Mouse (Mus musculus): ENCODE data around the gene Plin5.

The Plin5 gene

GRCm38 (mm10) chr17:56133457-56134363 lies 16.3 kb upstream of the Plin5 start:
- in situ Hi-C loops (cut with MseI, MboI): no loop called here

DNA sequence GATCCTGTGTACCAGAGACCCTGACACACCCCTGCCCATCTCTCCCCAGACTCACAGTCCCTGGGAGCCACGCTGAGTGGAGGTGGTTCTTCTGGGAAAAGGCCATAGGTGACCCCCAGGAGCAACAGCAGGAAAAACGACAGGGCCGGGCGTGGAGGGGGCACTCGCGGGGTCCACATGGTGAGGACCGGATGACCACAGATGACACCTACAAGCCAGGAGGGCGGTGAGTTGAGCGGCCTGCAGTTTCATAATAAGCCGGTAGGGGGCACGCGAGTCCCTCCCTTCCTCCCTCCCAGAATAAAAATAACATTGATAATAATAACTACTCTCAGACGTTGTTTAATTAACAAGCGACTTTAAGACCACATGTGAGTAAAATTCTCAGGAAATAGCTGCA lies 15.3 kb upstream of the Plin5 start:
- in situ Hi-C loops (cut with MseI, MboI): no loop called here

DNA sequence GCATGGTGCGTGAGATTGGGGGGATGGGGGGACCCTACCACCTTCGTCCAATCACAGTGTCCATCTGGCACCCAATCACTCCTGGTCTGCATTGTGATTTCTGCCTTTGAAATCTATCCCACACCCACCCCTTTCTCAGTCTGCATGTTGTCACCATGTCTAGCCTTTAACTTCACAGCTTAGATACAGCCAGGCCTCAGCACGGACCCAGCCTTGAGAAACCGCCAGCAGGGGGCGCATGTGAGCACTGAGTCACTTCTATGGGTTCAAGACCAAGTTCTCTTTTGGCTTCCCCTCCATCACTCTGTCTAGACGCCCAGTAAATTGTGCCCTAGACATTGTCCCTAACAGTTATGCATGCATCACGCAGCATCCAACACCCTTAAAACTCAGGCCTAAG lies 14.4 kb upstream of the Plin5 start:
- in situ Hi-C loops (cut with MseI, MboI): no loop called here

- in situ Hi-C loops (cut with MseI, MboI): no loop called here
Measured at GRCm38 (mm10) chr17:56131136-56131535, 13.7 kb upstream of the Plin5 start.

DNA sequence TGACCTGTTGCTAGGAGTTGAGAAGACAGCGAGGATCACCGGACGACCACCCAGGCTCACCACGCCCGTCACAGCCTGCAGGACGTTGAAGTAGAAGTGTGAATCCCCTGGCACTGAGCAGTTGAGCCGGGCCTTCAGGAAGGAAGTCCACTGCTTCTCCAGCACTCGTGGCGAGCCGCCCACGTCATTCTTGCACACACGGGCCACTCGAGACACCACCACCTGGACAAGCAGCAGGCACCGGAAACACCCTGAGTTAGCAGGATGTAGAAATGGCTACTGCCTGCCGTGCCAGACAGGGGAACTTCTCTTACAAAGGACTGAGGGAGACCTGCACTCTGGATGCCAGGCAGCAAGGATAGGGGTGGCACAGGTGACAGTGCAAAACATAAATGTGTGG lies 10.8 kb upstream of the Plin5 start:
- in situ Hi-C loops (cut with MseI, MboI): no loop called here

- in situ Hi-C loops (cut with MseI, MboI): no loop called here
Measured at GRCm38 (mm10) chr17:56126175-56126574, 8.8 kb upstream of the Plin5 start.

GRCm38 (mm10) chr17:56125276-56125630 lies 7.9 kb upstream of the Plin5 start:
- in situ Hi-C loops (cut with MseI, MboI): no loop called here

DNA sequence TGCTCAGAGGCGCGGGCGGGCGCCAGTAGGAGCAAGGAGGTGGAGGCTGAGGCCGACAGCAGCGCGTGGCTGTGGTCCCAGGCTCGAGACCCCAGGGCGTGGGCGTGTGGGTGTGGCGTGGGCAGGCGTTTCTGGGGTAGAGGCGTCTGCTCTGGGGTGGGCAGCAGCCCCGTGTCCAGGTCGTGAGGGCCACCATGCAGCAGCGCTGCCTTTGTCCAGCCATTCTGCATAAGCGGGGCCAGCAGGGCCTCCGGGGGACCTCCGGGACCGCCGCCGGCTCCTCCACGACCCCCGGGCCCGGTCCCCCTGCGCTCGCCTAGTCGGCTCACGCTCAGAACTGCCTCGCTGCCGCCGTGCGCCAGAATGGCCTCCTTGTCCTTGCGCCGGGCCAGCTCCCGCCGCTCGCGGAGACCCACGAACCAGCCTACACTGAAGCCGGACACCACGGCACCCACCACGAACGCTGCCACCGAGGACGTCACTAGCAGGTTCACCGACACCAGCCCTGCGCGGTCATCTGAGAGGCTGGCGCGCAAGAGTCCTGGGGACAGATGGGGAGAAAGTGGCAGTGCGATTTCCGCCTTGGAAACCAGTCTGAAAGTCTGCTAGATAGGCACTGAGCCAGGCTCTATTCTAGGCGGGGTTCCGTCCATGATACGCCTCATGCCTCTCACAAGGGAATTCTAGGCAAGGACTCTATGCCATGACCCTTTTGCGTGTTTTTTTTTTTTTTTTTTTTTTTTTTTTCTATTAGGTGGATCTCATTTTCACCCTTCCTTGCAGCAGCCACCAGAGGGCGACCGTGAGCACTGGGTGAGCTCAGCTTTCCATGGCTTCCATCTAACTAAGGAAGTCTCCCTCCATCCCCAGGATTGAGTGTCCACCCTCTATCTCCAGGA lies 7.2 kb upstream of the Plin5 start:
- in situ Hi-C loops (cut with MseI, MboI): no loop called here

GRCm38 (mm10) chr17:56123681-56124340 lies 6.4 kb upstream of the Plin5 start:
- in situ Hi-C loops (cut with MseI, MboI): no loop called here

DNA sequence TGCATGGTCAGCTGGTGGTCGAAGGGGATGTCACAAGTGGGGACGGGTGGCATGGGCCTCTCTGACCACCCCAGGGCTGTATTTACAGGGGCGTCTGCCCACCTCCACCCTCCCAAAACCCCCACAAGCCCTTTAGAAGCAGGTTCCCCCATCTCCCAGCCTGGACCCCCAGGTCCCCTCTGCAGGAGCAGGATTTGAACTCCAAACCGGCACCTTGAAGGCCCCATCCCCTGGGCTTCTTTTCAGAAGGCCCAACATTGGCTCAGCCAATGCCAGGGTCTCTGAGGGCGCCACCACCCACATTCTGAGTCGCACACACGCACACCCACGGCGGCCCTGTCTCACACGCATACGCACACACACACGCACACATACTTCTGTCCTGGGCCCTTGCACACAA lies 5.8 kb upstream of the Plin5 start:
- in situ Hi-C loops (cut with MseI, MboI): no loop called here

DNA sequence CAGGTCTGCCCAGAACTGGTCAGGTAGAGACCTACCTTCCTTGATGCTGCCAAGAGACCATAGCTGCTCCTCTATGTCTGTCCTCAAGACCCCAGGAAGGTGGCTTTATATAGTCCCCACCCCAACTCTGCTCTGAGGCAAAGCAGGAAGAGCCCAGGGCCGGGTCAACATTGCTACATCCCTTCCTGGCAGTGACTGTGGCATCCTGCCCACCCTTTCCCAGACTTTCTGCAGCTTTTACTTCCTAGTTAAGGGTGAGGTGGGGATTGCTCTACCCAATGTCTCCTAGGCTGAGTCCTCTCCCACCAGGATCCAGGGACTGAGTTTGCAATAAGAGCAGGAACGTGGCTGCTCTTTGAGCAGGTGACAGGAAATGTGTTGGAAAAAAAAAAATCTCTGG lies 4.4 kb upstream of the Plin5 start, which contains the start of gene Lrg1:
TSS of gene Lrg1 (minus strand) at position 176 of the 400 bp plus-strand sequence.
- in situ Hi-C loops (cut with MseI, MboI): no loop called here

- in situ Hi-C loops (cut with MseI, MboI): no loop called here
Measured at GRCm38 (mm10) chr17:56119981-56120880, 2.8 kb upstream of the Plin5 start.

GRCm38 (mm10) chr17:56119431-56119830 lies 2.0 kb upstream of the Plin5 start:
- in situ Hi-C loops (cut with MseI, MboI): no loop called here

- in situ Hi-C loops (cut with MseI, MboI): no loop called here
Measured at GRCm38 (mm10) chr17:56116193-56116592, 1.2 kb downstream of the Plin5 start.

- in situ Hi-C loops (cut with MseI, MboI): no loop called here
Measured at GRCm38 (mm10) chr17:56112743-56113142, 4.7 kb downstream of the Plin5 start.

- in situ Hi-C loops (cut with MseI, MboI): no loop called here
Measured at GRCm38 (mm10) chr17:56111864-56112263, 5.5 kb downstream of the Plin5 start.

DNA sequence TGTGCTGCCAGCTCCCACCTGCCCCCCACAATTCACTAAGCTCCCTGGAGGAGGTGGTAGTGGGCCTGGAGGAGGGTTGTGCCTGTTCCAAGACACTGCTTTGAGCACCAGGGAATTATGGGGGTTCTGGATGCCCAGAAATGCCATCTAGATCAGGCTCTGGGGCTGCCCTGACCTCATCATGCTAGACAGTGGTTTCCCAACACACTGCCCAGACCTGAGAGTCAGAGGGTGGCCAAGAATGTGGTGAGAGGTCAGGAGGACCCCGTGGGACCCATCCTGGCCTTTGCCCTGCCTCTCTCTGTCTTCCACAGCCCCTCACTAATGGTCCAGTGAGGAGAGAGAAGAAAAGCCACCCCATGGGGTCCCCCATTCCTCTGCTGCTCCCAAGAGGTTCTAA lies 6.4 kb downstream of the Plin5 start:
- in situ Hi-C loops (cut with MseI, MboI): no loop called here

- in situ Hi-C loops (cut with MseI, MboI): no loop called here
Measured at GRCm38 (mm10) chr17:56110571-56110970, 6.8 kb downstream of the Plin5 start.

GRCm38 (mm10) chr17:56109219-56110051 lies 8.0 kb downstream of the Plin5 start, which contains the start of gene Plin4:
Plin4 (minus strand) TSS chr17:56109803.
- in situ Hi-C loops (cut with MseI, MboI): no loop called here

All from mouse trophoblast stem cell (cell line).